Mouse (Mus musculus) embryonic facial prominence, embryonic 15.5 days (tissue): ENCODE measurements at regions not wholly inside any gene's neighbourhood (a gene's known extent, or its start where the extent isn't known, plus 50 kb on each side); places are given as distances from the start of the nearest gene placed in this dataset.
A peak's percentile ranks its signal among the peaks of the same experiment; 100 is the strongest.

Source experiments
- ATAC-seq: fragments of 200-750 bp; cut with Nextera tagmentation; 2 replicates; pipeline ENCODE4 v1.8.0; 2017; ENCODE audit warnings: low read depth, moderate TSS enrichment; ENCODE audit not compliant: insufficient number of reproducible peaks, low FRiP score, low TSS enrichment
- H3K27ac ChIP-seq: fragments of 300-500 bp; sonication (generic); replicated peaks from 2 replicates; pipeline ENCODE4 v1.5.1; 2015; ENCODE audit warnings: mild to moderate bottlenecking, inconsistent platforms
- H3K27me3 ChIP-seq: fragments of 300-500 bp; sonication (generic); 2 replicates; pipeline ENCODE4 v1.6.1; 2015; ENCODE audit warnings: inconsistent platforms
- H3K36me3 ChIP-seq: fragments of 300-500 bp; sonication (generic); 2 replicates; pipeline ENCODE4 v1.6.1; 2015; ENCODE audit warnings: mild to moderate bottlenecking, inconsistent platforms
- H3K4me1 ChIP-seq: fragments of 300-500 bp; sonication (generic); 2 replicates; pipeline ENCODE4 v1.6.1; 2015; ENCODE audit warnings: inconsistent platforms
- H3K4me2 ChIP-seq: fragments of 300-500 bp; sonication (generic); replicated peaks from 2 replicates; pipeline ENCODE4 v1.6.1; 2015; ENCODE audit warnings: mild to moderate bottlenecking, inconsistent platforms
- H3K4me3 ChIP-seq: fragments of 300-500 bp; sonication (generic); replicated peaks from 2 replicates; pipeline ENCODE4 v1.5.1; 2015; ENCODE audit warnings: mild to moderate bottlenecking, inconsistent platforms
- H3K9ac ChIP-seq: fragments of 300-500 bp; sonication (generic); 2 replicates; pipeline ENCODE4 v1.6.1; 2015; ENCODE audit warnings: inconsistent platforms
- H3K9me3 ChIP-seq: fragments of 300-500 bp; sonication (generic); replicated peaks from 2 replicates; pipeline ENCODE4 v1.6.1; 2016; ENCODE audit warnings: inconsistent platforms
- WGBS: fragments of 180-500 bp; shearing (Covaris S2); methylation state at CpG from one replicate; pipeline ENCODE4 v1.1.7; 2015; 5-methylcytosine and 5-hydroxymethylcytosine counted together

GRCm38 (mm10) chr3:35280981-35281380 lies 472.9 kb upstream of the Atp11b start:
- H3K27me3 ChIP-seq, result no peaks in the 10 kb centered on the region
- 49% methylated on average over 5 of the region's 5 CpGs for WGBS
- ATAC-seq, result no peak
- no peak overlapping the region for H3K4me2 ChIP-seq
- no peak overlapping the region for H3K9ac ChIP-seq
- H3K36me3 ChIP-seq, result no peaks in the 10 kb centered on the region
- H3K4me3 ChIP-seq, result no peak overlapping the region
- H3K27ac ChIP-seq, result no peak overlapping the region
- H3K4me1 ChIP-seq, result no peaks in the 10 kb centered on the region
- H3K9me3 ChIP-seq, result no peaks in the 10 kb centered on the region

- no peak overlapping the region for H3K9ac ChIP-seq
- H3K4me2 ChIP-seq, result no peak overlapping the region
- no peaks in the 10 kb centered on the region for H3K27me3 ChIP-seq
- no peak overlapping the region for H3K27ac ChIP-seq
- H3K9me3 ChIP-seq, result no peaks in the 10 kb centered on the region
- no peaks in the 10 kb centered on the region for H3K36me3 ChIP-seq
- no peak for ATAC-seq
- H3K4me1 ChIP-seq, result no peaks in the 10 kb centered on the region
- 90% methylated on average over 2 of the region's 2 CpGs for WGBS
- H3K4me3 ChIP-seq, result no peak overlapping the region
These were observed 471.8 kb upstream of the Atp11b start for GRCm38 (mm10) chr3:35282106-35282505.

GRCm38 (mm10) chr3:35294771-35295170 lies 459.1 kb upstream of the Atp11b start:
- Histone ChIP-seq H3K9ac (no peak overlapping the region), H3K4me2 (no peak overlapping the region), H3K9me3 (no peaks in the 10 kb centered on the region), H3K4me3 (no peak overlapping the region), H3K27me3 (no peaks in the 10 kb centered on the region), H3K4me1 (no peaks in the 10 kb centered on the region), H3K27ac (no peak overlapping the region), H3K36me3 (no peaks in the 10 kb centered on the region)
- no peak for ATAC-seq
- 71% methylated on average over 1 of the region's 1 CpGs for whole genome bisulfite sequencing

- H3K9ac ChIP-seq, result no peak overlapping the region
- no peaks in the 10 kb centered on the region for H3K4me1 ChIP-seq
- ATAC-seq, result no peak
- H3K27me3 ChIP-seq, result no peaks in the 10 kb centered on the region
- no peak overlapping the region for H3K4me2 ChIP-seq
- H3K27ac ChIP-seq, result no peak overlapping the region
- H3K4me3 ChIP-seq, result no peak overlapping the region
- no peaks in the 10 kb centered on the region for H3K36me3 ChIP-seq
- 53% methylated on average over 4 of the region's 4 CpGs for WGBS
- no peaks in the 10 kb centered on the region for H3K9me3 ChIP-seq
These were observed 458.2 kb upstream of the Atp11b start for GRCm38 (mm10) chr3:35295746-35296145.

- Histone ChIP-seq H3K9me3 (no peaks in the 10 kb centered on the region), H3K4me3 (no peak overlapping the region), H3K36me3 (no peaks in the 10 kb centered on the region), H3K27ac (no peak overlapping the region), H3K4me2 (no peak overlapping the region), H3K4me1 (no peaks in the 10 kb centered on the region), H3K27me3 (no peaks in the 10 kb centered on the region), H3K9ac (no peak overlapping the region)
- ATAC-seq, result no peak
These were observed 454.9 kb upstream of the Atp11b start for GRCm38 (mm10) chr3:35299036-35299435.

- Histone ChIP-seq H3K9me3 (no peaks in the 10 kb centered on the region), H3K27ac (no peak overlapping the region), H3K36me3 (no peaks in the 10 kb centered on the region), H3K4me3 (no peak overlapping the region), H3K27me3 (no peaks in the 10 kb centered on the region), H3K4me1 (no peaks in the 10 kb centered on the region), H3K4me2 (no peak overlapping the region), H3K9ac (no peak overlapping the region)
- 76% methylated on average over 4 of the region's 4 CpGs for WGBS
- ATAC-seq, result no peak
These were observed 447.9 kb upstream of the Atp11b start for GRCm38 (mm10) chr3:35306013-35306412.

- Histone ChIP-seq H3K4me2 (no peak overlapping the region), H3K27ac (no peak overlapping the region), H3K9ac (no peak overlapping the region), H3K9me3 (no peaks in the 10 kb centered on the region), H3K4me3 (no peak overlapping the region), H3K36me3 (no peaks in the 10 kb centered on the region), H3K27me3 (peaks cover 3% of the 10 kb centered on the region; the same call in 1 of the 2 replicates), H3K4me1 (peaks cover 3% of the 10 kb centered on the region; the same call in 1 of the 2 replicates)
- WGBS, result 39% methylated on average over 10 of the region's 10 CpGs
- ATAC-seq, result no peak
These were observed 439.7 kb upstream of the Atp11b start for GRCm38 (mm10) chr3:35314177-35314576.

- WGBS, result 54% methylated on average over 6 of the region's 6 CpGs
- ATAC-seq, result no peak
- peaks cover 3% of the 10 kb centered on the region; the same call in 1 of the 2 replicates for H3K27me3 ChIP-seq
These were observed 438.7 kb upstream of the Atp11b start for GRCm38 (mm10) chr3:35315162-35315561.

GRCm38 (mm10) chr3:35318348-35318747 lies 435.6 kb upstream of the Atp11b start:
- ATAC-seq, result no peak
- H3K4me2 ChIP-seq, result peak overlapping the region; percentile 24; the same call in 1 of the 2 replicates

More at GRCm38 (mm10) chr3:35315162-35315561, 438.7 kb upstream of the Atp11b start:
- no peaks in the 10 kb centered on the region for H3K9me3 ChIP-seq
- peaks cover 3% of the 10 kb centered on the region; the same call in 1 of the 2 replicates for H3K4me1 ChIP-seq
- H3K4me2 ChIP-seq, result no peak overlapping the region
- no peak overlapping the region for H3K9ac ChIP-seq
- H3K27ac ChIP-seq, result no peak overlapping the region
- no peak overlapping the region for H3K4me3 ChIP-seq
- H3K36me3 ChIP-seq, result no peaks in the 10 kb centered on the region

GRCm38 (mm10) chr3:35320844-35321393 lies 433.0 kb upstream of the Atp11b start:
- Histone ChIP-seq H3K36me3 (no peaks in the 10 kb centered on the region), H3K4me1 (peaks cover 13% of the 10 kb centered on the region; the same call in 1 of the 2 replicates), H3K4me2 (no peak overlapping the region), H3K9me3 (no peaks in the 10 kb centered on the region), H3K4me3 (no peak overlapping the region), H3K27me3 (peaks cover 3% of the 10 kb centered on the region; the same call in 1 of the 2 replicates), H3K9ac (no peak overlapping the region), H3K27ac (no peak overlapping the region)
- no peak for ATAC-seq
- WGBS, result 37% methylated on average over 7 of the region's 7 CpGs

More at GRCm38 (mm10) chr3:35318348-35318747, 435.6 kb upstream of the Atp11b start:
- WGBS, result 23% methylated on average over 13 of the region's 13 CpGs
- H3K27me3 ChIP-seq, result peaks cover 3% of the 10 kb centered on the region; the same call in 1 of the 2 replicates
- H3K36me3 ChIP-seq, result no peaks in the 10 kb centered on the region
- H3K4me1 ChIP-seq, result peaks cover 13% of the 10 kb centered on the region; the same call in 1 of the 2 replicates
- no peak overlapping the region for H3K9ac ChIP-seq
- no peak overlapping the region for H3K27ac ChIP-seq
- H3K9me3 ChIP-seq, result no peaks in the 10 kb centered on the region
- H3K4me3 ChIP-seq, result no peak overlapping the region

- Histone ChIP-seq H3K27me3 (peaks cover 3% of the 10 kb centered on the region; the same call in 1 of the 2 replicates), H3K36me3 (no peaks in the 10 kb centered on the region), H3K4me3 (no peak overlapping the region), H3K27ac (no peak overlapping the region), H3K9me3 (no peaks in the 10 kb centered on the region), H3K9ac (no peak overlapping the region), H3K4me2 (no peak overlapping the region), H3K4me1 (peaks cover 13% of the 10 kb centered on the region; the same call in 1 of the 2 replicates)
- ATAC-seq, result no peak
- 57% methylated on average over 2 of the region's 2 CpGs for WGBS
These were observed 431.9 kb upstream of the Atp11b start for GRCm38 (mm10) chr3:35321991-35322390.

GRCm38 (mm10) chr3:35322899-35323298 lies 431.0 kb upstream of the Atp11b start:
- Histone ChIP-seq H3K27me3 (no peaks in the 10 kb centered on the region), H3K36me3 (no peaks in the 10 kb centered on the region), H3K4me3 (no peak overlapping the region), H3K4me1 (peaks cover 13% of the 10 kb centered on the region; the same call in 1 of the 2 replicates), H3K4me2 (no peak overlapping the region), H3K9me3 (no peaks in the 10 kb centered on the region), H3K9ac (no peak overlapping the region), H3K27ac (no peak overlapping the region)
- no peak for ATAC-seq
- 85% methylated on average over 4 of the region's 4 CpGs for WGBS
